Comparison of ENCODE assay signal across 25 mouse cellular contexts in the genomic region with DNA sequence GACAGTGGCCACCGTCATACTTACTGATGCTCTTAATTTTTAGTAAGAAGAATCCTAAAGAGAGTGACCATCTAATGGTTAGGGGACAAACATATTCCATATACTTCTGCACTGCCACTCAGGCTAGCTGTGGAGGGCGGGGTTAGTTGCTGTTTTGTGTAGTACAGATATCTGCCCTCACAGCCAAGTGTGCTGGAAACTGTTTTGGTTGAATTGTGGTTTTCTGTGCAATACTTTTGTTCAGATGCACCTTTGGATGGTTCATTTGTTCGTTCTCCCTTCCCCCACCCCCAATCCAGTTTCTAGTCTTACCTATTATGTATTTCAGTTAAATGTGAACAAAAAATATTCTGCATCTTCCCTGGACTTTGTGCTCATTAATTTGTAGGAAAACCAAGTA.
DNase-seq lines count a peak whose midpoint lies in the region; ATAC-seq and TF ChIP-seq lines count a peak whose summit lies in the region.
"Had no signal": no experiment of that assay in that cellular context is flagged by ENCODE, and none has a peak within 500 bp of the region (broad histone marks: within the 10 kb centered on the region; RNA-seq: fewer than 3 reads in every experiment).

No protein-coding gene starts in this region.

- H3K4me1 ChIP-seq in MEL (ENCODE audit: control insufficient read depth in 1 of 2, insufficient read depth in 2 of 2, low read length in 2 of 2), result peaks cover 14 to 46% of the 10 kb centered on the region in 2 experiments
- H3K4me1 ChIP-seq in liver, embryonic 12.5 days, result peaks cover 86% of the 10 kb centered on the region
- H3K4me1 ChIP-seq in liver, postnatal 0 days (ENCODE audit: insufficient read depth), result peaks cover 14% of the 10 kb centered on the region
- H3K4me1 ChIP-seq in midbrain, postnatal 0 days (ENCODE audit: insufficient read depth, low read length), result no peaks in the 10 kb centered on the region
- H3K4me1 ChIP-seq: forebrain, embryonic 15.5 days; neural tube, embryonic 15.5 days had no signal

- TF ChIP-seq RAD21 in MEL (IDR thresholded peaks at IDR 0.05; ENCODE audit: low read depth, low read length), result no peak

- 25% methylated on average over 3 of the region's 3 CpGs for WGBS in liver, embryonic 12.5 days (ENCODE audit: insufficient replicate concordance)
- 62% methylated on average over 3 of the region's 3 CpGs for WGBS in liver, postnatal 0 days (ENCODE audit: insufficient replicate concordance)
- 90% methylated on average over 3 of the region's 3 CpGs for WGBS in midbrain, postnatal 0 days

- peak; percentile 39 to 41; a peak in 2 of 4 replicates for TF ChIP-seq EP300 in MEL (IDR thresholded peaks at IDR 0.05; ENCODE audit: low read depth in 1 of 2, low read length in 2 of 2)
- peak; percentile 49; the same call in 1 of the 2 replicates for TF ChIP-seq EP300 in liver, postnatal 0 days (IDR thresholded peaks at IDR 0.05; ENCODE audit: low read depth)

- H3K4me3 ChIP-seq in MEL (ENCODE audit: control insufficient read depth in 1 of 2, insufficient read depth in 1 of 2, low read depth in 2 of 2, low read length in 2 of 2), result peak overlapping the region in 1 of 2 experiments; percentile 11; a peak in 1 of 4 replicates
- H3K4me3 ChIP-seq in liver, embryonic 12.5 days, result no peak overlapping the region
- H3K4me3 ChIP-seq in liver, postnatal 0 days (ENCODE audit: low read depth, low read length), result no peak overlapping the region
- no peak overlapping the region for H3K4me3 ChIP-seq in midbrain, postnatal 0 days (ENCODE audit: low read depth, low read length)
- H3K4me3 ChIP-seq: forebrain, embryonic 15.5 days; heart, adult 2 months; limb, embryonic 12.5 days; neural tube, embryonic 15.5 days had no signal

- peak overlapping the region; percentile 47 for H3K4me2 ChIP-seq in liver, embryonic 12.5 days
- H3K4me2 ChIP-seq in liver, postnatal 0 days (ENCODE audit: low read depth, low read length), result 0 out of 2 replicates have a peak overlapping the region, but pooled peaks have one; percentile 9
- H3K4me2 ChIP-seq in midbrain, postnatal 0 days (ENCODE audit: low read depth, low read length, poor library complexity, severe bottlenecking), result no peak overlapping the region
- H3K4me2 ChIP-seq: forebrain, embryonic 15.5 days; limb, embryonic 12.5 days; neural tube, embryonic 15.5 days had no signal

- ATAC-seq in erythroblast, adult 5-6 weeks (replicated peaks; ENCODE audit: low FRiP score, poor library complexity, severe bottlenecking), result peak; percentile 67
- peak; percentile 73 for ATAC-seq in liver, embryonic 12.5 days
- ATAC-seq in liver, postnatal 0 days, result peak; percentile 65
- ATAC-seq in midbrain, postnatal 0 days (ENCODE audit: low FRiP score), result no peak
- ATAC-seq: forebrain, embryonic 15.5 days; hindbrain, embryonic 16.5 days; lung, postnatal 0 days had no signal

- DNase-seq in MEL (ENCODE audit: low read depth, low spot score), result peak; percentile 55
- DNase-seq in liver, postnatal 0 days, result peak; percentile 27
- no peak for DNase-seq in layer of hippocampus, adult 8-10 months (ENCODE audit: low spot score in 2 of 2)
- DNase-seq in embryo, embryonic 10.5 days (ENCODE audit: low spot score), result no peak
- DNase-seq in midbrain, postnatal 0 days (ENCODE audit: low spot score), result no peak
- DNase-seq: adrenal gland, adult 8-10 months; cerebellum, adult 9-10 months; cerebellum, postnatal 36 days; heart, adult 2 months; kidney, adult 18-20 months; kidney, postnatal 10 days; lung, adult 18-20 months; lung, postnatal 4 days; midbrain, embryonic 14.5 days; right cerebral cortex, postnatal 25 days; thymus, adult 18-20 months; thymus, postnatal 4 days had no signal

- H3K36me3 ChIP-seq in MEL (ENCODE audit: control insufficient read depth in 1 of 2, insufficient read depth in 2 of 2, low read length in 2 of 2), result peaks cover 0 to 51% of the 10 kb centered on the region in 2 experiments; a peak in 2 of 4 replicates
- H3K36me3 ChIP-seq in liver, embryonic 12.5 days, result no peaks in the 10 kb centered on the region
- H3K36me3 ChIP-seq in liver, postnatal 0 days (replicated peaks; ENCODE audit: insufficient read depth, low read length), result no peaks in the 10 kb centered on the region
- no peaks in the 10 kb centered on the region for H3K36me3 ChIP-seq in midbrain, postnatal 0 days (ENCODE audit: insufficient read depth, low read length)
- H3K36me3 ChIP-seq: forebrain, embryonic 15.5 days; limb, embryonic 12.5 days; neural tube, embryonic 15.5 days had no signal

- H3K27ac ChIP-seq in MEL (ENCODE audit: control insufficient read depth, low read depth, low read length), result peak overlapping the region; percentile 44; the same call in 1 of the 2 replicates
- peak overlapping the region; percentile 92 for H3K27ac ChIP-seq in liver, embryonic 12.5 days
- peak overlapping the region; percentile 73 for H3K27ac ChIP-seq in liver, postnatal 0 days (ENCODE audit: low read depth)
- H3K27ac ChIP-seq in midbrain, postnatal 0 days (ENCODE audit: low read depth, low read length), result no peak overlapping the region
- H3K27ac ChIP-seq: forebrain, embryonic 15.5 days; heart, adult 2 months; limb, embryonic 12.5 days; neural tube, embryonic 15.5 days had no signal

- H3K79me2 ChIP-seq in MEL (ENCODE audit: control insufficient read depth, insufficient read depth, low read length, poor library complexity), result no peaks in the 10 kb centered on the region; the same call in 1 of the 2 replicates

- no peak for TF ChIP-seq CTCF in MEL (IDR thresholded peaks at IDR 0.05 in 2 of 3, conservative IDR thresholded peaks at IDR 0.05 in 1 of 3; ENCODE audit: control insufficient read depth in 1 of 3, insufficient read depth in 1 of 3, low read depth in 2 of 3, low read length in 3 of 3, poor library complexity in 1 of 3, severe bottlenecking in 1 of 3)
- TF ChIP-seq CTCF in liver, postnatal 0 days (IDR thresholded peaks at IDR 0.05; ENCODE audit: low read depth), result no peak
- no peak for TF ChIP-seq CTCF in midbrain, postnatal 0 days (IDR thresholded peaks at IDR 0.05)

- H3K27me3 ChIP-seq in MEL (ENCODE audit: control insufficient read depth in 1 of 2, insufficient read depth in 2 of 2, low read length in 2 of 2), result no peaks in the 10 kb centered on the region
- no peaks in the 10 kb centered on the region for H3K27me3 ChIP-seq in liver, embryonic 12.5 days (replicated peaks)
- no peaks in the 10 kb centered on the region for H3K27me3 ChIP-seq in liver, postnatal 0 days (ENCODE audit: insufficient read depth, low read length)
- H3K27me3 ChIP-seq in midbrain, postnatal 0 days (ENCODE audit: insufficient read depth, low read length), result no peaks in the 10 kb centered on the region
- H3K27me3 ChIP-seq: CH12.LX; forebrain, embryonic 15.5 days; limb, embryonic 12.5 days; neural tube, embryonic 15.5 days had no signal

- no peak overlapping the region for H3K9ac ChIP-seq in MEL (ENCODE audit: control insufficient read depth, low read depth, low read length, poor library complexity, severe bottlenecking)
- peak overlapping the region; percentile 8; the same call in 1 of the 2 replicates for H3K9ac ChIP-seq in liver, embryonic 12.5 days
- H3K9ac ChIP-seq in liver, postnatal 0 days (replicated peaks), result no peak overlapping the region
- no peak overlapping the region for H3K9ac ChIP-seq in midbrain, postnatal 0 days (replicated peaks; ENCODE audit: low read length, poor library complexity, severe bottlenecking)
- H3K9ac ChIP-seq: forebrain, embryonic 15.5 days; limb, embryonic 12.5 days; neural tube, embryonic 15.5 days had no signal

- TF ChIP-seq POLR2A in MEL (IDR thresholded peaks at IDR 0.05; ENCODE audit: control insufficient read depth in 1 of 2, insufficient read depth in 1 of 2, low read depth in 1 of 2, low read length in 2 of 2, poor library complexity in 1 of 2), result no peak

- H3K9me3 ChIP-seq in MEL (replicated peaks; ENCODE audit: insufficient read depth, low read length), result no peaks in the 10 kb centered on the region
- no peaks in the 10 kb centered on the region for H3K9me3 ChIP-seq in liver, embryonic 12.5 days (replicated peaks)
- H3K9me3 ChIP-seq in liver, postnatal 0 days (ENCODE audit: low read length), result no peaks in the 10 kb centered on the region
- no peaks in the 10 kb centered on the region for H3K9me3 ChIP-seq in midbrain, postnatal 0 days (ENCODE audit: low read length)
- H3K9me3 ChIP-seq: forebrain, embryonic 15.5 days; limb, embryonic 12.5 days; neural tube, embryonic 15.5 days had no signal

TF ChIP-seq in MEL, 35 proteins besides CTCF, POLR2A, EP300 and RAD21 (continues in another document):
- TF ChIP-seq E2F4 (IDR thresholded peaks at IDR 0.05; ENCODE audit: borderline replicate concordance, low read depth, low read length), result no peak
- no peak for TF ChIP-seq USF2 (IDR thresholded peaks at IDR 0.05; ENCODE audit: borderline replicate concordance in 1 of 2, insufficient read depth in 1 of 2, low read depth in 1 of 2, low read length in 2 of 2)
- TF ChIP-seq MYC (IDR thresholded peaks at IDR 0.05; ENCODE audit: low read depth, low read length), result no peak
- no peak for TF ChIP-seq JUND (IDR thresholded peaks at IDR 0.05; ENCODE audit: low read depth, low read length)
- TF ChIP-seq ETS1 (IDR thresholded peaks at IDR 0.05; ENCODE audit: low read depth, low read length), result peak; percentile 36; the same call in 1 of the 2 replicates
- TF ChIP-seq MXI1 (IDR thresholded peaks at IDR 0.05; ENCODE audit: low read depth, low read length), result no peak
- no peak for TF ChIP-seq ZMIZ1 (IDR thresholded peaks at IDR 0.05; ENCODE audit: low read depth, low read length)
- TF ChIP-seq TBP (IDR thresholded peaks at IDR 0.05; ENCODE audit: low read depth, low read length), result no peak
- no peak for TF ChIP-seq MAZ (IDR thresholded peaks at IDR 0.05; ENCODE audit: low read depth, low read length)
- no peak for TF ChIP-seq POLR2AphosphoS2 (IDR thresholded peaks at IDR 0.05; ENCODE audit: low read length)
- no peak for TF ChIP-seq NELFE (IDR thresholded peaks at IDR 0.05; ENCODE audit: low read depth, low read length)
- no peak for TF ChIP-seq ELF1 (IDR thresholded peaks at IDR 0.05; ENCODE audit: low read depth, low read length)
- no peak for TF ChIP-seq CHD1 (IDR thresholded peaks at IDR 0.05; ENCODE audit: low read depth, low read length)
- TF ChIP-seq BHLHE40 (IDR thresholded peaks at IDR 0.05; ENCODE audit: borderline replicate concordance, low read depth, low read length), result 0 out of 2 replicates have a peak, but pooled peaks have one; percentile 17
- TF ChIP-seq TAL1 (IDR thresholded peaks at IDR 0.05; ENCODE audit: low read length), result no peak
- no peak for TF ChIP-seq MAX (IDR thresholded peaks at IDR 0.05; ENCODE audit: low read length)
- no peak for TF ChIP-seq HCFC1 (IDR thresholded peaks at IDR 0.05; ENCODE audit: low read depth, low read length)
- no peak for TF ChIP-seq USF1 (IDR thresholded peaks at IDR 0.05; ENCODE audit: low read depth, low read length)
- TF ChIP-seq GABPA (IDR thresholded peaks at IDR 0.05; ENCODE audit: low read depth, low read length), result no peak
- no peak for TF ChIP-seq ZKSCAN1 (IDR thresholded peaks at IDR 0.05; ENCODE audit: low read depth, low read length)
- no peak for TF ChIP-seq GATA1 (IDR thresholded peaks at IDR 0.05; ENCODE audit: low read depth, low read length)
- TF ChIP-seq CHD2 (IDR thresholded peaks at IDR 0.05; ENCODE audit: low read length), result no peak

Comparison
In these comparisons a context has a peak if more than half of its experiments do, and no peak if none do; other contexts are left out.
1. DNase-seq: peak in MEL (single experiment) and liver, postnatal 0 days (single experiment); none in layer of hippocampus, adult 8-10 months (0 of 2), embryo, embryonic 10.5 days (single experiment) and midbrain, postnatal 0 days (single experiment).